Mouse (Mus musculus) kidney, adult 2 months (tissue): ENCODE measurements at regions not wholly inside any gene's neighbourhood (a gene's known extent, or its start where the extent isn't known, plus 50 kb on each side); places are given as distances from the start of the nearest gene placed in this dataset.

Experiments
- DNase-seq: peaks from one replicate; pipeline ENCODE4 v3.0.0; 2021
- H3K27ac ChIP-seq: fragments of 200-500 bp; 2 replicates; pipeline ENCODE4 v1.5.1; 2012; ENCODE audit warnings: low read depth, low read length, control low read depth, inconsistent platforms; ENCODE audit not compliant: insufficient read depth
- H3K27me3 ChIP-seq: fragments of 200-500 bp; replicated peaks from 2 replicates; pipeline ENCODE4 v1.6.1; 2012; ENCODE audit warnings: mild to moderate bottlenecking, moderate library complexity, low read length, inconsistent platforms; ENCODE audit not compliant: control insufficient read depth, insufficient read depth
- H3K36me3 ChIP-seq: fragments of 200-500 bp; 2 replicates; pipeline ENCODE4 v1.6.1; 2012; ENCODE audit warnings: mild to moderate bottlenecking, moderate library complexity, low read length, inconsistent platforms; ENCODE audit not compliant: control insufficient read depth, insufficient read depth
- H3K4me1 ChIP-seq: fragments of 200-500 bp; 2 replicates; pipeline ENCODE4 v1.6.1; 2011; ENCODE audit warnings: low read length; ENCODE audit not compliant: control insufficient read depth, insufficient read depth
- H3K4me3 ChIP-seq: fragments of 200-500 bp; 2 replicates; pipeline ENCODE4 v1.5.1; 2011; ENCODE audit warnings: mild to moderate bottlenecking, low read depth, low read length, control low read depth; ENCODE audit not compliant: insufficient read depth
- CTCF ChIP-seq: fragments of 200-500 bp; conservative IDR thresholded peaks from 2 replicates; pipeline ENCODE4 v1.5.1; 2011; ENCODE audit warnings: low read depth, mild to moderate bottlenecking, control low read depth, low read length, moderate library complexity, mixed read lengths; ENCODE audit not compliant: insufficient read depth, insufficient read length
- POLR2A ChIP-seq: fragments of 200-500 bp; IDR thresholded peaks from one replicate; pipeline ENCODE4 v1.6.1; 2011; ENCODE audit warnings: low read depth, low read length, control low read depth
- WGBS: fragments of 180-500 bp; shearing (Covaris S2); methylation state at CpG from one replicate; pipeline ENCODE4 v1.1.7; 2018; 5-methylcytosine and 5-hydroxymethylcytosine counted together

- Histone ChIP-seq H3K36me3 (no peaks in the 10 kb centered on the region), H3K27me3 (no peaks in the 10 kb centered on the region), H3K4me1 (no peaks in the 10 kb centered on the region), H3K4me3 (no peak overlapping the region), H3K27ac (no peak overlapping the region)
- WGBS: 82% methylated on average over 5 of the region's 5 CpGs
- TF ChIP-seq CTCF: no peak
- TF ChIP-seq POLR2A: no peak
- no peak for DNase-seq
Measured at GRCm38 (mm10) chr4:12770131-12770780, 598.4 kb upstream of the Fam92a start.

GRCm38 (mm10) chr4:12769092-12769491, 597.3 kb upstream of the Fam92a start:
- no peak overlapping the region for H3K27ac ChIP-seq
- H3K36me3 ChIP-seq: no peaks in the 10 kb centered on the region
- no peaks in the 10 kb centered on the region for H3K4me1 ChIP-seq
- TF ChIP-seq POLR2A (no peak), CTCF (no peak)
- H3K4me3 ChIP-seq: no peak overlapping the region
- no peak for DNase-seq
- H3K27me3 ChIP-seq: no peaks in the 10 kb centered on the region

- no peaks in the 10 kb centered on the region for H3K4me1 ChIP-seq
- no peaks in the 10 kb centered on the region for H3K27me3 ChIP-seq
- WGBS: 80% methylated on average over 1 of the region's 1 CpGs
- no peak for DNase-seq
- no peak overlapping the region for H3K27ac ChIP-seq
- no peaks in the 10 kb centered on the region for H3K36me3 ChIP-seq
- H3K4me3 ChIP-seq: no peak overlapping the region
- TF ChIP-seq POLR2A: no peak
- no peak for TF ChIP-seq CTCF
Measured at GRCm38 (mm10) chr4:12766763-12767162, 594.9 kb upstream of the Fam92a start.

- 81% methylated on average over 2 of the region's 2 CpGs for WGBS
- H3K36me3 ChIP-seq: no peaks in the 10 kb centered on the region
- TF ChIP-seq CTCF (no peak), POLR2A (no peak)
Measured at GRCm38 (mm10) chr4:12750817-12751216, 579.0 kb upstream of the Fam92a start.

GRCm38 (mm10) chr4:12749874-12750273, 578.1 kb upstream of the Fam92a start:
- Histone ChIP-seq H3K27ac (no peak overlapping the region), H3K4me1 (no peaks in the 10 kb centered on the region), H3K4me3 (no peak overlapping the region), H3K27me3 (no peaks in the 10 kb centered on the region; the same call in 1 of the 2 replicates), H3K36me3 (no peaks in the 10 kb centered on the region)
- no peak for TF ChIP-seq CTCF
- TF ChIP-seq POLR2A: no peak
- no peak for DNase-seq
- 86% methylated on average over 1 of the region's 1 CpGs for WGBS

More at GRCm38 (mm10) chr4:12750817-12751216, 579.0 kb upstream of the Fam92a start:
- H3K27ac ChIP-seq: no peak overlapping the region
- H3K27me3 ChIP-seq: no peaks in the 10 kb centered on the region; the same call in 1 of the 2 replicates
- no peak overlapping the region for H3K4me3 ChIP-seq
- H3K4me1 ChIP-seq: no peaks in the 10 kb centered on the region
- DNase-seq: no peak

GRCm38 (mm10) chr4:12743714-12744327, 572.0 kb upstream of the Fam92a start:
- no peaks in the 10 kb centered on the region for H3K4me1 ChIP-seq
- no peak for TF ChIP-seq POLR2A
- no peak for TF ChIP-seq CTCF
- no peak overlapping the region for H3K27ac ChIP-seq
- DNase-seq: no peak
- WGBS: 75% methylated on average over 5 of the region's 5 CpGs
- no peaks in the 10 kb centered on the region; the same call in 1 of the 2 replicates for H3K27me3 ChIP-seq
- H3K36me3 ChIP-seq: no peaks in the 10 kb centered on the region
- H3K4me3 ChIP-seq: no peak overlapping the region

GRCm38 (mm10) chr4:12736411-12736810, 564.6 kb upstream of the Fam92a start:
- 64% methylated on average over 3 of the region's 3 CpGs for WGBS
- Histone ChIP-seq H3K27me3 (no peaks in the 10 kb centered on the region), H3K4me3 (no peak overlapping the region), H3K4me1 (no peaks in the 10 kb centered on the region), H3K36me3 (no peaks in the 10 kb centered on the region), H3K27ac (no peak overlapping the region)
- DNase-seq: peak; percentile 1
- TF ChIP-seq POLR2A: no peak
- no peak for TF ChIP-seq CTCF
